Mouse (Mus musculus): ENCODE data around the gene Stat5b.
"Not testable (repeated sequence)": the region's sequence is repeated elsewhere in the genome, so short reads cannot be mapped to it uniquely, and the experiment has no call there.

The Stat5b gene

DNA sequence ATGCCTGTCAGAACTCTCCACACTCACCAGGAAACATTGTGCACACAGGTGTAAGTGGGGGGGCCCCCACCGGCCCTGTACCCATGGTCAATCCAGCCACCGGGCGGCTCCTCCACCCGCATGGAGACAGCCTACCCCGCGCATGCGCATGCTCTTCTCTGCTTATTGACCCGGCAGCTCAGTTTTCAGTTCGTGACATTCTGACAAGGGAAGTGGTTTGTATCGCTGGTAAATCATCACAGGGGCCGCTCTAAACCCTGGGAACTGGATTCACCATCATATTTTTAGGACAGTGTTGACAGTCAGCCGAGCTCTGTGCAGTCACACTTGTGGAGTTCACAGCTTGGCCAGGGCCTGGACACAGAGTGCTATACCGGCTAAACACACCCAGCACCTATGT, 36.0 kb downstream of the Stat5b start:
- DNase-seq (ENCODE audit: low read depth, low spot score): peak; percentile 89

DNA sequence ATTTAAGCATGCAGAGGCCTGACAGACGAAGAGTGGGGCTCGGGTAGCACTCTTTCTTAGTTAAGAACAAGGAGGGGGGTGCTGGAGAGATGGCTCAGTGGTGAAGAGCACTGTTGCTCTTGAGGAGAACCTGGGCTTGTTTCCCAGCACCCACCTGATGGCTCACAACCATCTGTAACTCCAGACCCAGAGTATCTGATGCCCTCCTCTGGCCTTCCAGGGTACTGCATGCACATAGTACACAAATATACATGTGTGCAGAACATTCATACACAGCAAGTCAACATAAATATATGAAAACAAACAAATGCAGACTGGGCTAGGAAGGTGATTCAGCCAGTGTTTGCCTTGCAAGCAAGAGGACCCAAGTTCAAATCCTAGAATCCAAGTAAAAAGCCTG, 39.4 kb downstream of the Stat5b start:
- no peak for DNase-seq (ENCODE audit: low read depth, low spot score)

DNA sequence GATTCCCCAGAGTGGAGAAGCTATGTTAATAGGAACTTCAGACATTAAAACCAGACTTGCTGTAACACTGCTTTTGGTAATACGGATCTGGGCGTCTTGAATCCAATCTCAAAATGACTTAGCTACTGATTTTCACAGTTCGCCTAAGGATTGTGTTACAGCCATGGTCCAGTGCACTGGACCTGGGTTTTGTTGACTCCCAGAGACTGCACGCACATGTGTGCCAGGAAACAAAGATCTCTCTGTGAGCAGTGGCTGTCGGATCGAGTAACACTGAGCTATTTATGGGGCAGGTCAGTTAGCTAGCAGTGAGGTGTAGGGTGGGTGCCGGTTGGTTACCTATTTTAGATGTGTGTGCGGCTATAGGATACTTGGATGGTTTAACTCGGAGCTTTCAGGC, 40.0 kb downstream of the Stat5b start:
- DNase-seq (ENCODE audit: low read depth, low spot score): no peak

DNA sequence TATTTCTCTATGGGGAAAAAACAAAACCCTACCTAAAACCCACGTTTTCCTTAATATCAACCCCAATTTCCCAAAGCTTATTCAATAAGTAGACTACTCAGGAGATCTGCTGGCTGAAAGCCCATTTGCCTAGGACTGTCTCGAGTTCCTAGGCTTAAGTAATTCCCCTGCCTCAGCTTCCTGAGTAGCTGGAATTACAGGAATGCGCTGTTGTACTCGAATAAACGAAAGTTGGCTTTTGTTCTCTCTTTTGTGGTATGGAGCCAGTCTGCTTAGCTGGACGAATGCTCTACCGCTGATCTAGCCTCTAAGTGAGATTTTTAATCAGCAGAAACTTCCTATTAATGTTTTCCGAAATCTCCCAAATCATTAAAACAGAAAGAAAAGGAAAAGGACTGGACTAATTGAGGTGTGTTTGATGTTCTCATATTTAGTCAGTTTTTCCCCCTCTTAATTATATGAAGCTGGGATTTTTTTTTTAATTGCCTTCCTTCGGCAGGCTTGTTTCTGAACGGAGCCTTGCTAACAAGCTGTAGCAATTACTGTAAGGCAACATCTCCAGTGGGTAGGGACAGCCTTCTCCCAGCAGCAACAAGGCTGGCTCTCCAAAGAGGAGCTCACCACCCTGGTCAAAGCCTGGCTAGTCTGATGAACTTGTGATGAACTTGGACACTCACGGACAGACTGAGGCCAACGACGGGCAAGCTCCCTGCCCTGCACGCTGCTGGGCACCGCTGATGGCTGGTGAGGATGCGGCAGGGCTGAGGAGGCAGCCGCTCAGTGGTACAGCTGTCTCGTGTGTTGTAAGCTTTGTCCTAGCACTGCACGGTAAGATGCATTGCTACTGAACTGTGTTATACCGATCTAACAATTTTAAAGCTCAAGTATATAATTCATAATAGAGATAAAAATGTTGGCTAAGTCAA, 43.9 kb downstream of the Stat5b start:
- DNase-seq (ENCODE audit: low read depth, low spot score): no peak

DNA sequence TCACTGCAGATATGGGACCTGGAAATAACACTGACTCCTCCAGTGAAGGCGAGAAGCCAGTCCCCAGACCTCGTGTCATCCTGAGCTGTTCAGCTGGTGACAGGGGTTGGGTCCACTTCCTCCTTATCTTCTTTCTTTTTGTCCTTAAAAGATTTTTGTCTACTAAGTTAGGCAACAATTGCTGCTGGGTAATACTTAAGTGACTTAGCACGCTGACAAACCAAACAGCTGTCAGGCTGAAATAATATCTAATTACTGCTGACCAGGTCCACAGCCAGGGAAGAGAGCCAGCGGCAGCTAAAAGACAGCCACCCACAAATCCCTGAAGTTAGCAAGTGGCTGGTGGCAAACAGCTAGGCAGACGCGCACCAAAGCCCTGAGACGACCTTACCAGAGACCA, 45.0 kb downstream of the Stat5b start:
- no peak for DNase-seq (ENCODE audit: low read depth, low spot score)

DNA sequence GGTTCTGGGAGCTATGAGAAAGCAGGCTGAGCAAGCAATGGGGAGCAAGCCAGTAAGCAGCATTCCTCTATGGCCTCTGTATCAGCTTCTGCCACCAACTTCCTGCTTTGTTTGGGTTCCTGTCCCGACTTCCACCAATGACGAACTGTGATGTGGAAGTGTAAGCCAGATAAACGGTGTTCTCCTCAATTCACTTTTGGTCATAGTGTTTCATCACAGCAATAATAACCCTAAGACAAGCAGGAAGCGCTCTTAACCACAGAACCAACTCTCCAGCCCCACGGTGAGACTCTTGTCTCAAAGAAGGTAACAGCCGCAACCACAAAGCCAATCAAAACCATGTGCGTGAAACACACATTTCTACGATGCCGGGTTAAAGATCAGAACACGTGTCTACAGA, 46.1 kb downstream of the Stat5b start:
- DNase-seq (ENCODE audit: low read depth, low spot score): peak; percentile 76

DNA sequence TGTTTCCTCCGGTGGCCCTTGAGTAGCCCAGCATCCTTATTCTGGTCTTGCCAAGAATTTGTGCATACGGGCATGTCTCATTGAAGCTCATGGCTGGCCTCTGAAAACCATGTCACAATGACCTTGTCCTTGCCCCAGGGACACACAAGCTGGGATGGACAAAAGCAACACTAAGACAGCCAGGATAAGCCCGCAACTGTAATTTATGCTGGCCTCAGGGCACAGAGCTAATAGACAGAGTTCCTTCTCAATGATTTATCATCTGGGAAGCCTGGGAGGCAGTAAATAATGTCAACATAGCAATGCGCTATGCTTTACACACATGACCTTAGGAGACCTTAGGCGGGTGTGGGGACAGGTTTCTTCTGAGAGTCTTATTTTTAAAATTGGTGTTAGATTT, 51.1 kb downstream of the Stat5b start:
- DNase-seq (ENCODE audit: low read depth, low spot score): no peak

DNA sequence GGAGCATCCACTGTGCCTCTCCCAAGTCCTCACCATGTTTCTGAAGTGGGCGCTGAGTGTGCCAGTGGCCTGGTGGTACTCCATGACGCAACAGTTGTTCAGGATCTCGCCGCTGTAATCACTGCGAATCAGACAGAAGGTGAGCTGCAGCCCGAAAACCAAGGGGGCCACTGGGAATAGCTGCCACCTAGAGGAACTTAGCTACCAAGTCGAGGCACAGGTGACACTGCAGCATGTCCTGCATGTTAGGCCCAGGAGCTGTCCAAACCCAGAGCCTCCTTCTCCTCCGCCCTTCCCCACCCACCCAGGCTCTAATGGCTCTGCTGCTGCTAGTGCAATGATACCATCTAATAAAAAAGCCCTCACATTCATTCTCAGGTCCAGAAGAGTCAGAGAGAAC, 53.9 kb downstream of the Stat5b start:
- no peak for DNase-seq (ENCODE audit: low read depth, low spot score)

DNA sequence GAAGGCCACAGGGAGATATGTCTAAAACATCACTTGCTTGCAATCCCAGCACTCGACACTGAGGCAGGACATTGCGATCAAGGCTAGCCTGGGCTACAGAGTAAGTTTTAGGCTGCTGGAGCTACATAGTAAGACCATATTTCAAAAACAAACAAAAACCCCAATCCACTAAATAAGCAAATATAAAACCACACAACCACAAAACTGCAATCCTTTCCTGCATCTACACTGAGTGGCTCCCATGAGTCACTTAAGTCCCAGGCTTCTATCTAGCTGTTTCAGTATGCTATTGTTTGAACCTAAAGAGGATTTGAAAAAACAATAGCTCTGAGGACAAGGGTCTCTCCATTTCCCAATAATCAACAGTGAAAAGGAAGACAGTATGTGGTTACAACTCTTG, 55.1 kb downstream of the Stat5b start:
- no peak for DNase-seq (ENCODE audit: low read depth, low spot score)

DNA sequence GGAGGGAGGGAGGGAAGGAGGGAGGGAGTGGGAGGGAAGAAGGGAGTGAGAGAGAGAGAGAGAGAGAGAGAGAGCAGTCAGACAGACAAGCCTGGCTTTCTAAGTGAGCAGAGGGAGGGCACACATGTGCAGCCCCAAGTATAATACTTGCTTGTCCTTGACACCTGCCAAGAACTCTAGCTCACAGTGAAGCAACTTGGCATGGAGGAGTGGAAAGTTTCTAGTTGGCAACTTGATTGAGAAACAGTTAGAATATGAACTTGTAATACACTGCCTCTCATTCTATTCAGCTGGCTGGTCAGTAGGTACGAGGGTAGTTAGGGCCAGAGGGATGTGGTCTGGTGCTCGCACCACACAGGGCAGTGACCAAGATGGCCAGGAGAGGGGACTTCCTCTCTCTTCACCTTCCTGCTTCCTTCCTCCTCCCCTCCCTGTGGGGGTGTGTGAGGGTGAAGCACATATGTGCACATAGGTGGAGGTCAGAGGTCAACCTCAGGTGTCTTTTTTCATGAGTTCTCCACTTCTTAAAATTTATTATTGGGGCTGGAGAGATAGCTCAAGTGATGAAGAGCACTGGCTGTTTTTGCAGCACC, 59.0 kb downstream of the Stat5b start:
- no peak for DNase-seq (ENCODE audit: low read depth, low spot score)

DNA sequence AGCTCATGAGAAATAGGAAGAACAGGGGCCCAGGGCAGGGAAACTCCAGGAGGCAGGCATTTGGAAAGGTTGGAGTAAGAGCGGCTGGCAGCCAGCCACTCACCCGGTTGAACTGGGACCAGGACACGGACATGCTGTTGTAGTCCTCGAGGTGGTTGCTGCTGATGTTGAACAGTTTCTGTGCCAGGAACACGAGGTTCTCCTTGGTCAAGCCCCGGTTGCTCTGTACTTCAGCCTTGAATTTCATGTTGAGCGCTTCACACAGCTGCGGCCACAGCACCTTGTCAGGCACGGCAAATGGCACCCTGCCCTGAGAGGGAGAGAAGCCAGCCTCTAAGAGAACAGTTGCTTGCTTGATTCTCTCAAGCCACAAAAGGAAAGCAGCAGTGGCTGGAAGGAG, 59.9 kb downstream of the Stat5b start:
- not testable (repeated sequence) for DNase-seq (ENCODE audit: low read depth, low spot score)

DNA sequence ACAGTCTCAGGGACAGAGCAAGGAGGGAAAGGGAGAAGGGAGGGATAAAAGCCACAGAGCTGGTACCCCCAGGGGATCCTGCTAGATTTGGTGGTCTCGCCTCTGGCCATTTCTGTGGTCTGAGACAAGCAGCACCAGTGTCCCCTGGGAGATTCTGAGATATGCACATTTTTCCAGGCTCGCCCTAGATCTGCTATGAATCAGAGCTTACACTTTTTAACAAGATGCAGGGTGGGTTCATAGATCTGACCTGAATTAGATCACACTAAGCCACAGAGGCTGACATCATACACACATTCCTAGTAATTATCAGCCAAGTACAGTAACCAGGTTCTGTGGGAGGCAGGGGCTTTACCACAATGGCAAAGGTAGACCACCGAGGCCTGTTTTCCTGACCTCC, 60.8 kb downstream of the Stat5b start:
- no peak for DNase-seq (ENCODE audit: low read depth, low spot score)

DNA sequence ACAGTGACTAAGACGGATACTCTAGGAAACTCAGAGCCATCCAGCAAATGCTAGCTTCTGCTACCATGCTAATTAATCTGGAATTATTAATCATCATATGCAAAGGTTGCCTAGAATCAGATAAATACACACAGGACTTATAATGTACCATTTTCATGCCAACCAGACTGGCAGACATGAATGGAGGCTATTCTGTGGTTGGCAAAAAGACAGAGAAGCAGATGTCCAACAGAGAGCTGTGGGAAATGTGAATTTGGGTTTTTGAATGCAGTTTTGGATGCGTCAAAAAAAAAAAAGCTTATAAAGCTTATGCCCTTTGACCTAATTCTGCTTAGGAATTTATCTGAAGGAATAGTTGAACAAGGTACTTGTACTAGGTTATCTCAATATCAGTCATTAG, 64.8 kb downstream of the Stat5b start:
- no peak for DNase-seq (ENCODE audit: low read depth, low spot score)

DNA sequence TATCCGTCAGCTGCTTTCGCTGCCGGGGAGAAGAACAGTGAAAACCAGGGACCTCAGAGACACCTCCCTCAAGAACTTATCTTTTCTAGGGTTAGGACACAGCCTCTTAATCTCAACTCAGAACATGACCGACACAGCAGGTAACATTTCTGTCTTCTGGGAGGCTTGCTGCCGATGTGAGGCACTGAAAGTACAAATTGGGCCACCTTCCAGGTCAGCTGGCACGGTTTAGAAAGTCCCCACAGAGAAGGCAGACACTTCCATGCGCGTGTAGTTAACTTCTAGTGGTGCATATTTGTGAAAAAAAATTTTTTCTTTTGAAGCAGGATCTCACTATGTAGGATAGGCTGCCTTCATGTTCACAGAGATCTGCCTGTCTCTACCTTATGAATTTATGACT, 66.2 kb downstream of the Stat5b start:
- DNase-seq (ENCODE audit: low read depth, low spot score): no peak

DNA sequence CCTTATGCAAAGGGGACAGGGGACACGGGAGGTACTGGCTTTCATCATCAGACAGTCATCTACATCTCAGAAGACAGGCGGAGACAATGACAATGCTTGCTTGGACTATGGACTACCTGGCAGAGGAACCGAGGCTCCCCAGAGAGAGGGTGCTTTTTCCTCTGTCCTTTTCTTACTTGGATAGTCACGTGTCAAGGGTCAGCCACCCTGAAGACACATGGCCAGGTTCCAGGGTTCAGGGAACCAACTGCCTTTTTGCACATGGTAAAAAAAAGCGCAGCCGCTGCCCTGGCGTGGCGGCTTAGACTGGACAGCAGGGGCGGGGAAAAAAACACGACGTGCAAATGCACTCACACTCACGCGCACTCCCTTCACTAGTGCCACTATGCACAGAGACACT, 68.0 kb downstream of the Stat5b start:
- no peak for DNase-seq (ENCODE audit: low read depth, low spot score)

DNA sequence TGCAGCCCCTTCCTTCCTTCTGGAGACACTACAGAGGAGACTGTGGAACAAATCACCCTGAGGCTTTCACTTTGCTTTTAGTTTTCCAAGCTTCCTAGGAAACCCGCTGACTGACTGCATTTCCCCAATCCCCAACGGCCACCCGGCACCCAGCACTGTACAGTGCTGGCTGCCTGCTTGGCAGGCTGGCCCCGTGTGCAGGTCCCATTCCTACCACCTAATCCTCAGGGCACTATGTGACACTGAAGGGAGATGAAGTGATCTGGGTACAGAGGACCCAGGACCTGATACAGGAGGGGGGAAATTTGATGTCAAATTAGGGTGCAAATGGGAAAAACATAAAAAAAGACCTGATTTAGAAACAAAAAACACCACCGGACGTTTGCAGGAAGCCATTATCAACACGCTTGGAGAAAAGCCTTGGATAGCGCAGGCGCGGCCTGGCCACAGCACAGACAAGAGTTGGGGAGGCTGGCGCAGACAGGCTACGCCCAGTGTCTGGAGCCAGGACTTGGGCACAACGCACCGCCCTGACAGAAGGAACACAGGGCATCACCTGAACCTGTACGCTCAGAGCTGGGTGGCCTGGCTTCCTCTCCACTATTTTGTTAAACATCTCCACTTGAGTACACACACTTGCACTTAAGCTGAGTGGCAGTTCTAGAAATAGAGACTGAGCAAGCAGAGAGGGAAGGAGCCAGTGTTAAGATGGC, 68.6 kb downstream of the Stat5b start:
- DNase-seq (ENCODE audit: low read depth, low spot score): no peak

DNA sequence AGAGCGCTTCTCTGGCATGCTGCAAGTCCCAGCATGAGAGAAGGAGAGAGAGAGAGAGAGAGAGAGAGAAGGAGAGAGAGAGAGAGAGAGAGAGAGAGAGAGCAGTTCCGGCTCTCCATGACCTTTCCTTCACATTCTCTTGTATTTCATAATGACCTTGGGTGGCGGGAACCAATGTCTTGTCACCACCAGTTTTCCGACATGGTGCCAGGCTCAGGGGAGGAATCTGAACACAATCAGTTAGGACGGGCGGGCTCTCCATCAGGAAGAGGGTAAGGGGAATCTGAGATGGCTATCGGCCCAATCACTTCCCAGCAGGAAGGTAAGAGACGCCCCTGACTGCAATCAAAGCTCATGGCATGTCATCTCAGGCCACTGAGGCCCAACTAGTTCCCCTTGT, 70.3 kb downstream of the Stat5b start:
- no peak for DNase-seq (ENCODE audit: low read depth, low spot score)

DNA sequence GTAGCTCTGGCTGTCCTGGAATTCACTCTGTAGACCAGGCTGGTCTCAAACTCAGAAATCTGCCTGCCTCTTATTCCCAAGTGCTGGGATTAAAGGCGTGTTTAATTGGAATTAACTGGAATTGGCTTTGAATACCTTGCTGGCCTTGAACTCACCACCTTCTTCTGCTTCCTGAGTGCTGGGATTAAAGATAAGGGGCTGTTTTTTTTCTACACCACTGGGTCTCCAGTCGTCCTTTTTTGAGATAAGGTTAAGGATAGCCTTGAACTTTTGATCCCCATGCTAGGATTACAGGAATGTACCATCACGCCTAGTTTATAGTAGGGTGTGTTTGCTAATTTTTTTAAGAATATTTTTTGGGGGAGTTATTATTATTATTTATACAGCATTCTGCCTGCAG, 72.5 kb downstream of the Stat5b start:
- DNase-seq (ENCODE audit: low read depth, low spot score): no peak

DNA sequence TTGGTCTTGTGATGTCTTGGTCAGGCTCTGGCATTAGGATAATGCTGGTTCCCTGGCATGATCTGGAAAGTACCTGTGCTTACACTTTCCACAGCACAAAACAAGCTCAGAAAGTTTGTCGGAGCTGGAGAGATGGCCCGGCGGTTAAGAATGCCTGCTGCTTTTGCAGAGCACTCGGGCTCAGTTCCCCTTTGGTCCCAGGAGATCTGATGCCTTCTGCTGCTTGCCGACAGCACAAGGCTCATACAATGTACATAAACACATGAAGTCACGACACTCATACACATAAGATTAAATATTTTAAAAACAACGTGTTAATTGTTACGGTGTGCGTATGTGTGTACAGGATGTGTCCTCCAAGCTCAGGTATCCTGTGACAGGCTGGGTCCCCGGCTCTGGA, 74.6 kb downstream of the Stat5b start:
- DNase-seq (ENCODE audit: low read depth, low spot score): no peak

DNA sequence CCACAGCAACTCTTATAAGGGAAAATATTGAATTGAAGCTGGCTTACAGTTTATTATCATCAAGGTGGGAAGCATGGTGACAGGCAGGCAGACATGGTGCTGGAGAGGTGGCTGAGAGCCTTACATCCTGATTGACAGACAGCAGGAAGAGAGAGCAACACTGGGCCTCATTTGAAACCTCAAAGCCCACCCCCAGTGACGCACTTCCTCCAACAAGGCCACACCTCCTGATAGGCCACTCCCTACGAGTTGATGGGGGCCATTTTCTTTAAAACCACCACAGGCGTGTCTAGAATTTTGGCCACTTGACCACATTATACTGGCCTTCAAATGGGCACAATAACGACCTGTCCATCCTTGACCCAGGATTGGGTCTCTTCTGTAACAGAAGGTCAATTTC, 76.3 kb downstream of the Stat5b start:
- no peak for DNase-seq (ENCODE audit: low read depth, low spot score)

DNA sequence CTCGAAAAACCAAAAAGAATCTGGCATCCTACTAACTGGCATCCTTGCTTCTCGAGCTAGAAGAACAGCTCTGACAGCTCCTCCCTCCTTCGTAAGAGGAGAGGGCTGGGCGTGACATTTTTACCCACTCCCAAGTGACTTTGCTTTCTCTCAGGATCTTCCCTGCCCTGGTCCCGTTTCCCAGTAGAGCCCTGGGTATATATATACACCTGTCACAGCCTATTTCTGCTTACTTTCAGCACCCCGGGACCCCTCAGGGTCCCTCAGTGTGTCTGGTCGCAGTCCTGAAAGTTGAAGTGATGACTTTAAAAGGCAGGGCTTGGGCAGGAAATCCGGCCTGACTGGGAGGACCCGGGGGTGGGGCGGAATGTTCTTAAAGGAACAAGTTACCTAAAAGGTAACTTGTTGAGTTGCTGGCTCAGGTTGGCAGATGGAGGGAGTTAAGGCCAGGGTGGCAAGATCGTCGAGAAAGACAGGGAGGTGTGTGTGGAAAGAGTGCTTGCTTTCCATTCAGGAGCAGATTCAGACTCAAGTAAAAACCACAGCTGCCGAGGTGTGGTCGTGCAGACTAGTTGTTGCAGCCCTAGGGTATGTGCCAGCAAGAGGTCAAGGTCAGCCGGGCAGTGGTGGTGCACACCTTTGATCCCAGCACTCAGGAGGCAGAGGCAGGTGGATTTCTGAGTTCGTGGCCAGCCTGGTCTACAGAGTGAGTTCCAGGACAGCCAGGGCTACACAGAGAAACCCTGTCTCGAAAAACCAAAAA, 79.7 kb downstream of the Stat5b start, which contains the start of gene Ghdc:
TSS of gene Ghdc (minus strand) at position 312 of the 763 bp plus-strand sequence.
- DNase-seq (ENCODE audit: low read depth, low spot score): peak; percentile 85

DNA sequence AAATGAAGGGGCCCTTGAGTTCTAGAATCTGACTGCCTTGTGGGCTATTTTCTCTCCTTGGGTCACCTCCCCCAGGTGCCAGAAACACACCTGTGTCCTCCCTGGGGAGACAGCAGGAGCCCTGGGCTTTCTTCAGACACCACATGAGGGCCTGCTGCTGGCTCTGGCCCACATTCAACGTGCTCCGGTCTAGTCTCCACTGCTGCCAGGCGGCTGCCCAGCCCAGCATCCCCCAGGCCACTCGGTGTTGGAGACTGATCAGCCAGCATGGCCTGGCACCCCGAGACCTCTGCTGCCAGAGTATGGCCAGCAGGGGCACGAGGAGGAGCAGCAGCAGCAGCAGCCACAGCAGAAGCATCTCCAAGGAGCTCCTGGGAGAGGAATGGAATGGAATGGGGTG, 80.5 kb downstream of the Stat5b start:
- no peak for DNase-seq (ENCODE audit: low read depth, low spot score)

Data from CD4-positive helper T cell, adult 2 months (primary cell).